Mouse (Mus musculus) lung, postnatal 0 days (tissue): ENCODE measurements around the gene Smim13.

Experiments used
- CTCF ChIP-seq: IDR thresholded peaks from 2 replicates; pipeline ENCODE4 v1.5.1; 2016; ENCODE audit warnings: antibody characterized with exemption, mild to moderate bottlenecking
- EP300 ChIP-seq: IDR thresholded peaks from 2 replicates; pipeline ENCODE4 v1.6.1; 2016; ENCODE audit warnings: antibody characterized with exemption, mild to moderate bottlenecking, control low read depth

GRCm38 (mm10) chr13:41324631-41325030 lies 75.0 kb downstream of the Smim13 start:
- no peak for TF ChIP-seq CTCF
- no peak for TF ChIP-seq EP300
